Mouse (Mus musculus) bone marrow macrophage, adult 2 months (primary cell): ENCODE results near the gene Magi2.

ENCODE experiments used
- CTCF ChIP-seq: IDR thresholded peaks from 2 replicates; pipeline ENCODE4 v1.5.1; 2012; ENCODE audit warnings: low read depth, mild to moderate bottlenecking, low read length, moderate library complexity
- POLR2A ChIP-seq: IDR thresholded peaks from 2 replicates; pipeline ENCODE4 v1.6.1; 2012; ENCODE audit warnings: mild to moderate bottlenecking, low read depth, low read length, borderline replicate concordance

GRCm38 (mm10) chr5:19429290-19429689 lies 202.5 kb downstream of the Magi2 start:
- TF ChIP-seq POLR2A, result no peak
- no peak for TF ChIP-seq CTCF
